Comparison of ENCODE assay signal across 8 mouse cellular contexts in genomic region chr7:30553021-30553589, GRCm38 (mm10). TPM values are rescaled to one million over a fixed set of nuclear protein-coding genes. Genes with fewer than 3 reads are reported as not detected.
A peak's percentile ranks its signal among the peaks of the same experiment; 100 is the strongest.
DNase-seq lines count a peak whose midpoint lies in the region; ATAC-seq and TF ChIP-seq lines count a peak whose summit lies in the region.

No protein-coding gene starts in this region.

- no peaks in the 10 kb centered on the region for H3K27me3 ChIP-seq in heart, embryonic 15.5 days
- no peaks in the 10 kb centered on the region for H3K27me3 ChIP-seq in stomach, postnatal 0 days (ENCODE audit: control insufficient read depth, insufficient read depth, low read length)

- no peak for TF ChIP-seq EP300 in stomach, postnatal 0 days (optimal IDR thresholded peaks at IDR 0.05)

- H3K9me3 ChIP-seq in heart, embryonic 15.5 days (replicated peaks): no peaks in the 10 kb centered on the region
- H3K9me3 ChIP-seq in stomach, postnatal 0 days (ENCODE audit: control insufficient read depth, low read length): no peaks in the 10 kb centered on the region

- WGBS in heart, embryonic 15.5 days: 2% methylated on average over 23 of the region's 23 CpGs
- under 1% methylated on average over 23 of the region's 23 CpGs for whole genome bisulfite sequencing in stomach, postnatal 0 days

- H3K4me2 ChIP-seq in heart, embryonic 15.5 days: peak overlapping the region; percentile 93
- H3K4me2 ChIP-seq in stomach, postnatal 0 days (replicated peaks; ENCODE audit: low read depth): peak overlapping the region; percentile 94

- peak; percentile 34 for DNase-seq in CD4-positive helper T cell, adult 2 months (ENCODE audit: low read depth, low spot score)
- DNase-seq in adrenal gland, adult 2 months: peak; percentile 87
- DNase-seq in kidney, postnatal 10 days: peak; percentile 62
- peak; percentile 50 to 65 for DNase-seq in lung, postnatal 4 days
- DNase-seq in stomach, postnatal 0 days (ENCODE audit: low spot score): peak; percentile 61
- DNase-seq in ovary, postnatal 14 days (ENCODE audit: low spot score): no peak

- H3K4me3 ChIP-seq in heart, embryonic 15.5 days: peak overlapping the region; percentile 80
- H3K4me3 ChIP-seq in stomach, postnatal 0 days (ENCODE audit: low read depth, low read length): peak overlapping the region; percentile 72

- peak; percentile 19; the same call in 1 of the 2 replicates for ATAC-seq in erythroblast, adult 5-6 weeks (replicated peaks; ENCODE audit: low FRiP score, poor library complexity, severe bottlenecking)
- peak; percentile 32; the same call in 1 of the 2 replicates for ATAC-seq in heart, embryonic 15.5 days (replicated peaks; ENCODE audit: insufficient number of reproducible peaks, insufficient read depth, low FRiP score, low read depth)
- peak; percentile 21; the same call in 1 of the 2 replicates for ATAC-seq in stomach, postnatal 0 days (ENCODE audit: low FRiP score, low TSS enrichment)

- H3K4me1 ChIP-seq in heart, embryonic 15.5 days (replicated peaks): peaks cover 23% of the 10 kb centered on the region
- H3K4me1 ChIP-seq in stomach, postnatal 0 days (replicated peaks; ENCODE audit: control insufficient read depth, insufficient read depth): 0 out of 2 replicates have a peak, but pooled peaks cover 2% of the 10 kb centered on the region

- H3K27ac ChIP-seq in heart, embryonic 15.5 days: peak overlapping the region; percentile 99
- H3K27ac ChIP-seq in stomach, postnatal 0 days (replicated peaks): peak overlapping the region; percentile 97

- TF ChIP-seq CTCF in stomach, postnatal 0 days (IDR thresholded peaks at IDR 0.05; ENCODE audit: low read depth): no peak

- H3K36me3 ChIP-seq in heart, embryonic 15.5 days: peaks cover 37% of the 10 kb centered on the region
- peaks cover 15% of the 10 kb centered on the region for H3K36me3 ChIP-seq in stomach, postnatal 0 days (ENCODE audit: control insufficient read depth, insufficient read depth, low read length)

- peak overlapping the region; percentile 78 for H3K9ac ChIP-seq in heart, embryonic 15.5 days
- peak overlapping the region; percentile 81 for H3K9ac ChIP-seq in stomach, postnatal 0 days (ENCODE audit: low read length)

RNA-seq across cellular contexts. Expression of gene Proser3, which starts 1.0 kb away (rescaled TPM):
- total RNA-seq in adrenal gland, adult 2 months (2021): 1 to 10 TPM; 6.8 to 7.0 TPM
- 10.4 and 10.8 TPM in 2 replicates for polyA plus RNA-seq in adrenal gland, adult 2 months (2012; rRNA removed)
- total RNA-seq in erythroblast, adult 5-6 weeks (2015; ENCODE audit: low replicate concordance): 0.38 and 2.1 TPM in 2 replicates
- total RNA-seq in erythroblast, adult 5-6 weeks (2017; ENCODE audit: low replicate concordance): 0.77 and 4.6 TPM in 2 replicates
- polyA plus RNA-seq in heart, embryonic 15.5 days (2015; fragmentation: Nextera tagmentation; extraction: Ambion mirVana): 8.0 and 9.4 TPM in 2 replicates
- polyA plus RNA-seq in stomach, postnatal 0 days (2015; fragmentation: Nextera tagmentation; extraction: Ambion mirVana): 2.2 and 2.3 TPM in 2 replicates

RNA-seq across cellular contexts. Expression of gene Hspb6, which starts 1.1 kb away (rescaled TPM):
- total RNA-seq in adrenal gland, adult 2 months (2021): 10 to 100 TPM; 22.4 to 38.7 TPM
- 96.2 and 110 TPM in 2 replicates for polyA plus RNA-seq in adrenal gland, adult 2 months (2012; rRNA removed)
- 6.3 and 19.4 TPM in 2 replicates for total RNA-seq in erythroblast, adult 5-6 weeks (2015; ENCODE audit: low replicate concordance)
- total RNA-seq in erythroblast, adult 5-6 weeks (2017; ENCODE audit: low replicate concordance): 2.2 and 3.9 TPM in 2 replicates
- polyA plus RNA-seq in heart, embryonic 15.5 days (2015; fragmentation: Nextera tagmentation; extraction: Ambion mirVana): 155 and 176 TPM in 2 replicates
- polyA plus RNA-seq in stomach, postnatal 0 days (2015; fragmentation: Nextera tagmentation; extraction: Ambion mirVana): 66.4 and 75.7 TPM in 2 replicates

RNA-seq across cellular contexts. Expression of gene Lin37, which starts 6.5 kb away (rescaled TPM):
- total RNA-seq in adrenal gland, adult 2 months (2021): 10 to 100 TPM; 43.7 to 71.4 TPM
- 47.5 and 53.5 TPM in 2 replicates for polyA plus RNA-seq in adrenal gland, adult 2 months (2012; rRNA removed)
- 48.0 and 55.0 TPM in 2 replicates for total RNA-seq in erythroblast, adult 5-6 weeks (2015; ENCODE audit: low replicate concordance)
- total RNA-seq in erythroblast, adult 5-6 weeks (2017; ENCODE audit: low replicate concordance): 7.8 and 8.9 TPM in 2 replicates
- 32.7 and 33.1 TPM in 2 replicates for polyA plus RNA-seq in heart, embryonic 15.5 days (2015; fragmentation: Nextera tagmentation; extraction: Ambion mirVana)
- polyA plus RNA-seq in stomach, postnatal 0 days (2015; fragmentation: Nextera tagmentation; extraction: Ambion mirVana): 30.2 and 30.9 TPM in 2 replicates

RNA-seq across cellular contexts. Expression of gene U2af1l4, which starts 10.0 kb away (rescaled TPM):
- total RNA-seq in adrenal gland, adult 2 months (2021): 10 to 100 TPM; 73.3 to 92.5 TPM
- polyA plus RNA-seq in adrenal gland, adult 2 months (2012; rRNA removed): 80.1 and 92.3 TPM in 2 replicates
- 3.5 and 30.1 TPM in 2 replicates for total RNA-seq in erythroblast, adult 5-6 weeks (2015; ENCODE audit: low replicate concordance)
- 30.0 and 39.4 TPM in 2 replicates for total RNA-seq in erythroblast, adult 5-6 weeks (2017; ENCODE audit: low replicate concordance)
- polyA plus RNA-seq in heart, embryonic 15.5 days (2015; fragmentation: Nextera tagmentation; extraction: Ambion mirVana): 90.0 and 97.8 TPM in 2 replicates
- polyA plus RNA-seq in stomach, postnatal 0 days (2015; fragmentation: Nextera tagmentation; extraction: Ambion mirVana): 60.5 and 63.9 TPM in 2 replicates

RNA-seq across cellular contexts. Expression of gene Gm49396, which starts 10.0 kb away (rescaled TPM):
- 1 to 10 TPM; 3.6 to 4.8 TPM for total RNA-seq in adrenal gland, adult 2 months (2021)
- polyA plus RNA-seq in adrenal gland, adult 2 months (2012; rRNA removed): 0.93 and 1.7 TPM in 2 replicates
- total RNA-seq in erythroblast, adult 5-6 weeks (2015; ENCODE audit: low replicate concordance): 1.3 and 4.8 TPM in 2 replicates
- total RNA-seq in erythroblast, adult 5-6 weeks (2017; ENCODE audit: low replicate concordance): 5.2 and 6.6 TPM in 2 replicates
- polyA plus RNA-seq in heart, embryonic 15.5 days (2015; fragmentation: Nextera tagmentation; extraction: Ambion mirVana): 8.4 and 10.8 TPM in 2 replicates
- polyA plus RNA-seq in stomach, postnatal 0 days (2015; fragmentation: Nextera tagmentation; extraction: Ambion mirVana): 2.5 and 2.6 TPM in 2 replicates
